Mouse (Mus musculus) spleen, postnatal 14 days (tissue): ENCODE data around the gene Arhgap44.

Source experiments
- DNase-seq, 2 experiments: peaks; one replicate each; pipeline ENCODE4 v3.0.0; 2021 to 2022; ENCODE audit warnings: low spot score in 2 of 2

Arhgap44 gene

GRCm38 (mm10) chr11:65162767-65163120, at the start of gene Arhgap44:
Gene Arhgap44, minus strand, starts transcription at chr11:65162961.
- no peak for DNase-seq

- no peak for DNase-seq
These were observed 48.9 kb upstream of the Arhgap44 start for GRCm38 (mm10) chr11:65211701-65212100.

- DNase-seq = no peak
These were observed 46.7 kb upstream of the Arhgap44 start for GRCm38 (mm10) chr11:65209441-65209840.

GRCm38 (mm10) chr11:65205306-65205705, 42.5 kb upstream of the Arhgap44 start:
- DNase-seq = no peak

GRCm38 (mm10) chr11:65204651-65205050, 41.9 kb upstream of the Arhgap44 start:
- DNase-seq = no peak

GRCm38 (mm10) chr11:65203020-65203419, 40.3 kb upstream of the Arhgap44 start:
- no peak for DNase-seq

- DNase-seq = no peak
These were observed 39.5 kb upstream of the Arhgap44 start for GRCm38 (mm10) chr11:65202236-65202635.

- no peak for DNase-seq
These were observed 35.3 kb upstream of the Arhgap44 start for GRCm38 (mm10) chr11:65198026-65198425.

- DNase-seq = peak in 1 of 2 experiments; percentile 20
These were observed 34.5 kb upstream of the Arhgap44 start for GRCm38 (mm10) chr11:65197280-65197679.

GRCm38 (mm10) chr11:65186974-65187373, 24.2 kb upstream of the Arhgap44 start:
- DNase-seq = no peak

GRCm38 (mm10) chr11:65185114-65185513, 22.4 kb upstream of the Arhgap44 start:
- no peak for DNase-seq

- DNase-seq = no peak
These were observed 7.5 kb upstream of the Arhgap44 start for GRCm38 (mm10) chr11:65170121-65170750.

- DNase-seq = no peak
These were observed 637 bp downstream of the Arhgap44 start for GRCm38 (mm10) chr11:65161881-65162766.

GRCm38 (mm10) chr11:65160991-65161880, 1.5 kb downstream of the Arhgap44 start:
- no peak for DNase-seq

- no peak for DNase-seq
These were observed 3.0 kb downstream of the Arhgap44 start, which contains the start of gene 1700086D15Rik for GRCm38 (mm10) chr11:65159791-65160190. Gene 1700086D15Rik, minus strand, starts transcription at chr11:65159891.

- DNase-seq = no peak
These were observed 4.1 kb downstream of the Arhgap44 start for GRCm38 (mm10) chr11:65158658-65158990.

- no peak for DNase-seq
These were observed 4.6 kb downstream of the Arhgap44 start for GRCm38 (mm10) chr11:65157966-65158657.

- DNase-seq = no peak
These were observed 9.8 kb downstream of the Arhgap44 start for GRCm38 (mm10) chr11:65153006-65153405.

- DNase-seq = no peak
These were observed 14.3 kb downstream of the Arhgap44 start for GRCm38 (mm10) chr11:65148441-65148840.

GRCm38 (mm10) chr11:65142838-65143417, 19.8 kb downstream of the Arhgap44 start:
- no peak for DNase-seq

- no peak for DNase-seq
These were observed 23.7 kb downstream of the Arhgap44 start for GRCm38 (mm10) chr11:65139030-65139429.
